Mouse (Mus musculus): ENCODE data around the gene Wscd2. TPM values are rescaled to one million over a fixed set of nuclear protein-coding genes. Genes with fewer than 3 reads are reported as not detected.

Gene Wscd2
- polyA plus RNA-seq, 1 experiment from 2014 or later: 2.2 TPM

DNA sequence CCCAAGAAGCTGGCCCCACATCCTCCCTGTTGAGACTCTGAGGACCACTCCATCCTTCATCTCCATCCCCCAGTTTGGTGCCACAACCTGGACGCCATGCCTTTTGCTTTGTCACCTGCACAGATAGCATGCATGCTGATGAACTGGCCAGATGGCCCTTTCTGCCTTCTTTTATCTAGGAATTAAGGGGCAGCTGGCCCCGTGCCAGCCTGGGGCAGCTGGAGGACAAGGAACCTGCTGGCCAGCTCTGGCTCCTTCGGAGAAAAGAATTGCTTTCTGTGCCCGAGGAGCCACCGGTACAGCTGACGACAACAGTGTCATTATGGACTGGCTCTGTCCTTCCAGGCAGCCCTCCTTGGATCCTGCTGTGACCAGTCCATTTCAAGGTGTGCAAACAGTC is 32.9 kb upstream of the Wscd2 start:
- DNase-seq (ENCODE audit: low spot score) (no peak), ATAC-seq (replicated peaks; ENCODE audit: insufficient number of reproducible peaks, low FRiP score, low TSS enrichment, low read depth) (no peak)
- Histone ChIP-seq H3K4me1 (ENCODE audit: control insufficient read depth, insufficient read depth, low read length) (no peaks in the 10 kb centered on the region; the same call in 1 of the 2 replicates), H3K27me3 (ENCODE audit: control insufficient read depth, insufficient read depth, low read length) (peaks cover 8% of the 10 kb centered on the region), H3K36me3 (replicated peaks; ENCODE audit: control insufficient read depth, insufficient read depth, low read depth, low read length) (no peaks in the 10 kb centered on the region), H3K9me3 (replicated peaks; ENCODE audit: control insufficient read depth, low read length) (no peaks in the 10 kb centered on the region), H3K4me2 (ENCODE audit: low read depth, low read length) (no peak overlapping the region), H3K4me3 (ENCODE audit: low read depth, low read length) (no peak overlapping the region), H3K27ac (replicated peaks; ENCODE audit: low read depth, low read length) (no peak overlapping the region), H3K9ac (replicated peaks; ENCODE audit: low read length) (no peak overlapping the region)
- 81% methylated on average over 6 of the region's 6 CpGs for WGBS

DNA sequence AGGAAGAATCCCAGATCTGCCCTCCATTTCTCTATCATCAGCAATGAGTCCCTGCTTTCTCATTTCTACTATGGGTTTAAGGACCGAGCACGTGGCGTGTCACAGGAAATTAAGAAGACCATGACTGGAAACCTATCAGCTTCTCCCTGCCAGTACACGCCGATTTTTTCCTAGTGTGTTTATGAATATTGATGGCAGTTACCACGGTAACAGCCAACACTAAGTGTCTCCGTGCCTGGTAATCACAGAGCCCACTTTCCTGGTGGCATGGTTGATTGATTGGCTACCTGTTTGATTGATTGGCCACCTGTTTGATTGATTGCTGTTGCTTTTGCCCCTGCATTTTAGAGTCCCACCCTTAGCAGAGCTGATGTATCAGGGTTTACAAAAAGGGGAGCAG is 30.2 kb upstream of the Wscd2 start:
- Histone ChIP-seq H3K9ac (replicated peaks; ENCODE audit: low read length) (no peak overlapping the region), H3K36me3 (replicated peaks; ENCODE audit: control insufficient read depth, insufficient read depth, low read depth, low read length) (no peaks in the 10 kb centered on the region), H3K9me3 (replicated peaks; ENCODE audit: control insufficient read depth, low read length) (no peaks in the 10 kb centered on the region), H3K27ac (replicated peaks; ENCODE audit: low read depth, low read length) (no peak overlapping the region), H3K4me3 (ENCODE audit: low read depth, low read length) (no peak overlapping the region), H3K27me3 (ENCODE audit: control insufficient read depth, insufficient read depth, low read length) (peaks cover 10% of the 10 kb centered on the region), H3K4me1 (ENCODE audit: control insufficient read depth, insufficient read depth, low read length) (no peaks in the 10 kb centered on the region; the same call in 1 of the 2 replicates), H3K4me2 (ENCODE audit: low read depth, low read length) (no peak overlapping the region)
- WGBS: 72% methylated on average over 7 of the region's 7 CpGs
- ATAC-seq (replicated peaks; ENCODE audit: insufficient number of reproducible peaks, low FRiP score, low TSS enrichment, low read depth) (no peak), DNase-seq (ENCODE audit: low spot score) (no peak)

DNA sequence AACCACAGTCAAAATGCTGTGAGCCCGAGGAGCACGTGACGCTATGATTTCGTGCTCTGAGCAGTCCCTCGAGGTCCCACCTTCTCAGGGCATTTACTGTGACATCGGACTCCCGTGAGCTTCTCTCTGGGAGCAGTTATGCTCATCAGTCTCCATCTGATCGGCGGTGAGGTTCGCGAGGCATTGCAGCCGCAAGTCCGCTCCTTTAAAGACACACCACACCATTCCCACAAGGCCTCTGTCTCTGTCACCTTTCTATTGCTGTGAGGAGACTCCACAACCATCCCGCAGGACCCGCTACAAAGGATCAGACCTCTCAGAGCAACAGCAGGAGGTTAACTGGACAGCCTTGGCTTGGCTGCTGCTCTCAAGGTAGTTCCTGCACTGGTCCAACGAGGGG is 28.6 kb upstream of the Wscd2 start:
- DNase-seq (ENCODE audit: low spot score): no peak
- WGBS: 16% methylated on average over 16 of the region's 16 CpGs
- Histone ChIP-seq H3K36me3 (replicated peaks; ENCODE audit: control insufficient read depth, insufficient read depth, low read depth, low read length) (no peaks in the 10 kb centered on the region), H3K9me3 (replicated peaks; ENCODE audit: control insufficient read depth, low read length) (no peaks in the 10 kb centered on the region), H3K27ac (replicated peaks; ENCODE audit: low read depth, low read length) (no peak overlapping the region), H3K4me2 (ENCODE audit: low read depth, low read length) (peak overlapping the region; percentile 3; the same call in 1 of the 2 replicates), H3K27me3 (ENCODE audit: control insufficient read depth, insufficient read depth, low read length) (peaks cover 10% of the 10 kb centered on the region), H3K9ac (replicated peaks; ENCODE audit: low read length) (peak overlapping the region; percentile 10; the same call in 1 of the 2 replicates), H3K4me1 (ENCODE audit: control insufficient read depth, insufficient read depth, low read length) (no peaks in the 10 kb centered on the region; the same call in 1 of the 2 replicates), H3K4me3 (ENCODE audit: low read depth, low read length) (peak overlapping the region; percentile 12; the same call in 1 of the 2 replicates)
- ATAC-seq (replicated peaks; ENCODE audit: insufficient number of reproducible peaks, low FRiP score, low TSS enrichment, low read depth): no peak

DNA sequence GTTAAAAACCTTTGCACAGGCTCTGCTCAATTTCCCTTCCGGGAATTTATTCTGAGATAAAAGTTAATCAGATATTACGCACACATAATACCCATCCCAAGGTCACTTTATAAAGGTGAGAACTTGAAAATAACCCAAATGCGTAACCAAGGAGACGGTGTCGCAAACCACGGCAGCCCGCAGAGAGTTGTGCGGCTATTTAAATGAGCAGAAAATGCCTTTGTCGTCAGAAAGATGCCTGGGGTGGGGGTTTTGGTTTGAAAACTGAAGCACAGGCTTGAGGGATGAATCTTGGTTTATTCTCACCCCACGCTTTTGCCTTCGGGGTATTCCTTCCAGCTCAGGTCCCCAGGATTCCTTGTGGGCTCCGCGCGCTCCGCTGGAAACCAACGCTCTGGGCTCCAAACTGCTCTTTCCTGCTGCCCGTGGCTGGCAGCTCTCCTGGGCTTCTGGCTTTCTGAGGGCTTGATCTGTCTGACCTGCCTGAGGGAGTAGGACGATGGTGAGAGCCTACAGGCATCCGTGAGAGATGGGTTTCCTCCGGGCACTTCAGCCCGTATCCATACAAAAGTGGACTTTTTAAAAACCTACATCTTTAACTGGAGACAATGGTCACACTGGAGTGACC is 28.0 kb upstream of the Wscd2 start:
- ATAC-seq (replicated peaks; ENCODE audit: insufficient number of reproducible peaks, low FRiP score, low TSS enrichment, low read depth): no peak
- H3K36me3 ChIP-seq (replicated peaks; ENCODE audit: control insufficient read depth, insufficient read depth, low read depth, low read length): no peaks in the 10 kb centered on the region
- peak; percentile 42 for DNase-seq (ENCODE audit: low spot score)
- no peaks in the 10 kb centered on the region for H3K9me3 ChIP-seq (replicated peaks; ENCODE audit: control insufficient read depth, low read length)
- peak overlapping the region; percentile 12; the same call in 1 of the 2 replicates for H3K4me3 ChIP-seq (ENCODE audit: low read depth, low read length)
- peak overlapping the region; percentile 13 for H3K4me2 ChIP-seq (ENCODE audit: low read depth, low read length)
- WGBS: 33% methylated on average over 21 of the region's 21 CpGs
- no peaks in the 10 kb centered on the region; the same call in 1 of the 2 replicates for H3K4me1 ChIP-seq (ENCODE audit: control insufficient read depth, insufficient read depth, low read length)
- H3K27ac ChIP-seq (replicated peaks; ENCODE audit: low read depth, low read length): no peak overlapping the region
- H3K9ac ChIP-seq (replicated peaks; ENCODE audit: low read length): peak overlapping the region; percentile 10; the same call in 1 of the 2 replicates
- H3K27me3 ChIP-seq (ENCODE audit: control insufficient read depth, insufficient read depth, low read length): peaks cover 10% of the 10 kb centered on the region

DNA sequence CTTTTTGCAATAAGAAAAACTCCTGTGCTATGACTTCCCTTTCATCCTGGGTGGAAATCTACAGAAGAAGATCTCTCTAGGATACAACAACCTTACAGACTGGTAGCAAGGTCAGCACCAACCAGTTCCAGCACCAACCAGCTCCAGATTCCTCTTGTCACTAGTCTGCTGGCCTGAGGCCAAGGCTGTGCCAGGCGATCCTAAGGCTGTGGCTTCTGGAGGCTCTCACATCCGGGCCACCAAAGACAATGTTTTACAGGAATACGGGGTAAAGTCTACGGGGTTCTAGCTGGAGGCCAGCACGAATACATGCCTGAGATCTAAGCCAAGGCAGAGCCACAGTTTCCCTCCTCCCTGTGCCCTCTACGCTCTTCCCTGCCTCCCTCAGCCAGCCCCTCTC is 25.4 kb upstream of the Wscd2 start:
- Histone ChIP-seq H3K9me3 (replicated peaks; ENCODE audit: control insufficient read depth, low read length) (no peaks in the 10 kb centered on the region), H3K4me1 (ENCODE audit: control insufficient read depth, insufficient read depth, low read length) (peaks cover 3% of the 10 kb centered on the region), H3K9ac (replicated peaks; ENCODE audit: low read length) (no peak overlapping the region), H3K27me3 (ENCODE audit: control insufficient read depth, insufficient read depth, low read length) (peaks cover 10% of the 10 kb centered on the region), H3K27ac (replicated peaks; ENCODE audit: low read depth, low read length) (no peak overlapping the region), H3K36me3 (replicated peaks; ENCODE audit: control insufficient read depth, insufficient read depth, low read depth, low read length) (no peaks in the 10 kb centered on the region), H3K4me3 (ENCODE audit: low read depth, low read length) (no peak overlapping the region), H3K4me2 (ENCODE audit: low read depth, low read length) (no peak overlapping the region)
- WGBS: 75% methylated on average over 6 of the region's 6 CpGs
- ATAC-seq (replicated peaks; ENCODE audit: insufficient number of reproducible peaks, low FRiP score, low TSS enrichment, low read depth): no peak
- no peak for DNase-seq (ENCODE audit: low spot score)

DNA sequence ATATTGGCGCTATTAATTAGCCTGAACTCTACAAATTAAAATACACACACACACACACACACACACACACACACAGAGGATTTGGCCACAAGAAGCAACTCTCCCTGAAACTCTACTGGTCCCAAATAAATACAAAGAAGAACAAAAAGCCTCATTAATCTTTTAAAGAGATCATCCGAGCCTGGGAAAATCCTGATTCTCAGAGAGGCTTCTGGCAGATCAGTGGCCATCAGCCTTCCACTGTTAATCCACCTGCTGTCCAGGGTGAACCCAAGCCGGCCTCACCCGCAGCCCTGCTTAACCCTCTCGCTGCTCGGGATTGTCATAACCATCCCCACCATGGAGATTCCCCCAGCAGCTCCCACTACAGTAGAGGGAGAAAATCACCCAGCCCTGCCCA is 23.6 kb upstream of the Wscd2 start:
- Histone ChIP-seq H3K36me3 (replicated peaks; ENCODE audit: control insufficient read depth, insufficient read depth, low read depth, low read length) (no peaks in the 10 kb centered on the region), H3K9ac (replicated peaks; ENCODE audit: low read length) (no peak overlapping the region), H3K4me3 (ENCODE audit: low read depth, low read length) (no peak overlapping the region), H3K27ac (replicated peaks; ENCODE audit: low read depth, low read length) (no peak overlapping the region), H3K4me1 (ENCODE audit: control insufficient read depth, insufficient read depth, low read length) (peaks cover 3% of the 10 kb centered on the region), H3K4me2 (ENCODE audit: low read depth, low read length) (no peak overlapping the region), H3K27me3 (ENCODE audit: control insufficient read depth, insufficient read depth, low read length) (peaks cover 8% of the 10 kb centered on the region), H3K9me3 (replicated peaks; ENCODE audit: control insufficient read depth, low read length) (no peaks in the 10 kb centered on the region)
- no peak for ATAC-seq (replicated peaks; ENCODE audit: insufficient number of reproducible peaks, low FRiP score, low TSS enrichment, low read depth)
- WGBS: 50% methylated on average over 6 of the region's 6 CpGs
- DNase-seq (ENCODE audit: low spot score): no peak

DNA sequence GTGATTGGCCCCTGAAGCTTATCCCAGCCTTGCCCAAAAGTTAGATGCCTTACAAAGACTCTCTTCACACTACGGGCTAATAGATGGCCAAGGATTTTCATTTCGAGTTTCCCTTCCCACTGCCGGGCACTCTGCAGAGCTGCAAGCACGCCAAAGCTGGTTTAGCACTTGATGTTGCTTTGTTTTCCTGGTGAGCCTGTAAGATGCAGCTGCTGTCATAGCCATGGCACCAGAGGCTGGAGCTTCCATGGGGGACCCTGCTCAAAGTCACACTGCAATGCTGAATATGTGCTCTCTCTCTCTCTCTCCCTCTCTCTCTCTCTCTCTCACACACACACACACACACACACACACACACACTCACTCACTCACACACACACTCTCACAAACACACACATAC is 23.1 kb upstream of the Wscd2 start:
- no peaks in the 10 kb centered on the region for H3K9me3 ChIP-seq (replicated peaks; ENCODE audit: control insufficient read depth, low read length)
- ATAC-seq (replicated peaks; ENCODE audit: insufficient number of reproducible peaks, low FRiP score, low TSS enrichment, low read depth): no peak
- H3K4me2 ChIP-seq (ENCODE audit: low read depth, low read length): no peak overlapping the region
- WGBS: 27% methylated on average over 4 of the region's 4 CpGs
- no peak overlapping the region for H3K9ac ChIP-seq (replicated peaks; ENCODE audit: low read length)
- DNase-seq (ENCODE audit: low spot score): no peak
- peaks cover 4% of the 10 kb centered on the region; the same call in 1 of the 2 replicates for H3K27me3 ChIP-seq (ENCODE audit: control insufficient read depth, insufficient read depth, low read length)
- H3K27ac ChIP-seq (replicated peaks; ENCODE audit: low read depth, low read length): no peak overlapping the region
- H3K4me1 ChIP-seq (ENCODE audit: control insufficient read depth, insufficient read depth, low read length): peaks cover 3% of the 10 kb centered on the region
- no peak overlapping the region for H3K4me3 ChIP-seq (ENCODE audit: low read depth, low read length)
- no peaks in the 10 kb centered on the region for H3K36me3 ChIP-seq (replicated peaks; ENCODE audit: control insufficient read depth, insufficient read depth, low read depth, low read length)

DNA sequence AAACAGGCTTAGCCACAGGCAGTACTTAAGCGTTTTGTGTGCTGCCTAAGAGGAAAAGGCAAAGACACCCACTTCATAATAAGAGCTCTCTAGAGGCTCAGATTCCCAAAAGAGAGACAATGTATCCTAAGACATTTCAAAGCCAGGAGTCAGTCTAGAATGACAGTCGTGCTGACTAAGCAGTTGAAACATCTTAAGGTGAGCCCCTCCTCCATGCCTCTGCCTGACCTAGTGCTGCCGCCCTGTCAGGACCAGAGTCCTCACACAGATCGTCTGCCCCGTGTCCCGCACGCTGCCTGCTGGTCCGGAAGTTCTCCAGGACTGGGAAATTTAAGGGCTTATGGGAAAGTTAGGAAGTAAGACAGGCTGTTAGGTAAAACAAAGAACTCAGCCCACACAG is 22.4 kb upstream of the Wscd2 start:
- Histone ChIP-seq H3K4me1 (ENCODE audit: control insufficient read depth, insufficient read depth, low read length) (peaks cover 3% of the 10 kb centered on the region), H3K4me2 (ENCODE audit: low read depth, low read length) (no peak overlapping the region), H3K9me3 (replicated peaks; ENCODE audit: control insufficient read depth, low read length) (no peaks in the 10 kb centered on the region), H3K36me3 (replicated peaks; ENCODE audit: control insufficient read depth, insufficient read depth, low read depth, low read length) (no peaks in the 10 kb centered on the region), H3K4me3 (ENCODE audit: low read depth, low read length) (no peak overlapping the region), H3K9ac (replicated peaks; ENCODE audit: low read length) (no peak overlapping the region), H3K27ac (replicated peaks; ENCODE audit: low read depth, low read length) (no peak overlapping the region), H3K27me3 (ENCODE audit: control insufficient read depth, insufficient read depth, low read length) (no peaks in the 10 kb centered on the region)
- ATAC-seq (replicated peaks; ENCODE audit: insufficient number of reproducible peaks, low FRiP score, low TSS enrichment, low read depth): no peak
- DNase-seq (ENCODE audit: low spot score): peak; percentile 61
- 2% methylated on average over 8 of the region's 8 CpGs for WGBS
